ENCODE assay signal across 8 mouse cellular contexts in the genomic region with DNA sequence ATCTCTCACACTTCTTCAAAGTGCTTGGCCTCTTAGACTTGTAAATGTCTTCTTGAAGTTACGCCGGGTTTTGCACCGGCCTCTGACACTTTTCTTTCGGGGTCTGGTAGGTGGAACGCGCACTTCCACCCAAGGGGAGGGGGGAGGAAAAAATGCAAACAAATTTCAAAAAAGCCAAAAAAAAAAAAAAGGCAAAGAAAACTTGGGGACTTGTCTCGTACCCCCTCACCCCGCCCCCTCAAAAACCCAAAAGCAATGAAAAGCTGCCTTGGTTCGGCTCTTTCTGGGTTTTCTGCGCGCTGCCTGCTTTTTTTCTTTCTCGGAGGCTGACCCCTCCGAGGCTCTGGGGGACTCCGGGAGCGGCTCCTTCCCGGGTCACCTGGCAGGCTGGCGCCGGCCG. TPM values are rescaled to one million over a fixed set of nuclear protein-coding genes. Genes with fewer than 3 reads are reported as not detected.
DNase-seq lines count a peak whose midpoint lies in the region; ATAC-seq and TF ChIP-seq lines count a peak whose summit lies in the region.

Gene Bcl11b, minus strand, starts transcription at position 120 of the 400 bp plus-strand sequence.

- H3K9me3 ChIP-seq in kidney, embryonic 15.5 days (replicated peaks): no peaks in the 10 kb centered on the region
- no peaks in the 10 kb centered on the region for H3K9me3 ChIP-seq in hindbrain, embryonic 12.5 days (replicated peaks)
- H3K9me3 ChIP-seq in liver, embryonic 13.5 days (replicated peaks): no peaks in the 10 kb centered on the region

- H3K4me1 ChIP-seq in kidney, embryonic 15.5 days: peaks cover 43% of the 10 kb centered on the region
- no peaks in the 10 kb centered on the region for H3K4me1 ChIP-seq in bone marrow, adult 2 months (ENCODE audit: control insufficient read depth, insufficient read depth, low read length)
- peaks cover 48% of the 10 kb centered on the region for H3K4me1 ChIP-seq in hindbrain, embryonic 12.5 days
- H3K4me1 ChIP-seq in liver, embryonic 13.5 days (replicated peaks): peaks cover 15% of the 10 kb centered on the region; the same call in 1 of the 2 replicates

- H3K27ac ChIP-seq in kidney, embryonic 15.5 days: peak within 1 kb of the TSS; percentile 93
- peak within 1 kb of the TSS; percentile 33; the same call in 1 of the 2 replicates for H3K27ac ChIP-seq in bone marrow, adult 2 months (ENCODE audit: control insufficient read depth, insufficient read depth, low read depth, low read length, poor library complexity)
- peak within 1 kb of the TSS; percentile 98 for H3K27ac ChIP-seq in hindbrain, embryonic 12.5 days
- no peak within 1 kb of the TSS for H3K27ac ChIP-seq in liver, embryonic 13.5 days

- H3K36me3 ChIP-seq in kidney, embryonic 15.5 days: no peaks in the 10 kb centered on the region
- no peaks in the 10 kb centered on the region for H3K36me3 ChIP-seq in hindbrain, embryonic 12.5 days
- H3K36me3 ChIP-seq in liver, embryonic 13.5 days: no peaks in the 10 kb centered on the region

- H3K9ac ChIP-seq in kidney, embryonic 15.5 days: peak within 1 kb of the TSS; percentile 90
- peak within 1 kb of the TSS; percentile 95 for H3K9ac ChIP-seq in hindbrain, embryonic 12.5 days
- no peak within 1 kb of the TSS for H3K9ac ChIP-seq in liver, embryonic 13.5 days

- peak within 1 kb of the TSS; percentile 99 for H3K4me2 ChIP-seq in kidney, embryonic 15.5 days
- H3K4me2 ChIP-seq in hindbrain, embryonic 12.5 days (replicated peaks): peak within 1 kb of the TSS; percentile 67
- peak within 1 kb of the TSS; percentile 68 for H3K4me2 ChIP-seq in liver, embryonic 13.5 days

- DNase-seq in kidney, postnatal 4 days: no peak
- no peak for DNase-seq in liver, embryonic 13.5 days
- DNase-seq in adipocyte (ENCODE audit: low spot score): no peak
- no peak for DNase-seq in frontal cortex, postnatal 25 days (ENCODE audit: low spot score in 2 of 2)
- no peak for DNase-seq in adrenal gland, postnatal 25 days

- TF ChIP-seq POLR2A in bone marrow, adult 2 months (IDR thresholded peaks at IDR 0.05; ENCODE audit: borderline replicate concordance, control insufficient read depth, low read depth, low read length): no peak

- WGBS in kidney, embryonic 15.5 days: under 1% methylated on average over 19 of the region's 19 CpGs
- 2% methylated on average over 19 of the region's 19 CpGs for WGBS in bone marrow, adult 2 months
- WGBS in hindbrain, embryonic 12.5 days: 0% methylated on average over 19 of the region's 19 CpGs
- 1% methylated on average over 19 of the region's 19 CpGs for WGBS in liver, embryonic 13.5 days (ENCODE audit: insufficient replicate concordance)

- peak within 1 kb of the TSS; percentile 82 for H3K4me3 ChIP-seq in kidney, embryonic 15.5 days (replicated peaks)
- no peak within 1 kb of the TSS for H3K4me3 ChIP-seq in bone marrow, adult 2 months (replicated peaks; ENCODE audit: control insufficient read depth, low read depth, low read length)
- peak within 1 kb of the TSS; percentile 90 for H3K4me3 ChIP-seq in hindbrain, embryonic 12.5 days
- peak within 1 kb of the TSS; percentile 51 for H3K4me3 ChIP-seq in liver, embryonic 13.5 days (replicated peaks)

- TF ChIP-seq CTCF in bone marrow, adult 2 months (IDR thresholded peaks at IDR 0.05; ENCODE audit: control insufficient read depth, insufficient read depth, low read length): no peak

- peak; percentile 44 for ATAC-seq in kidney, embryonic 15.5 days (replicated peaks; ENCODE audit: low FRiP score)
- ATAC-seq in hindbrain, embryonic 12.5 days (ENCODE audit: low FRiP score): no peak; the same call in 1 of the 2 replicates
- no peak for ATAC-seq in liver, embryonic 13.5 days (ENCODE audit: low read depth)

- peaks cover 71% of the 10 kb centered on the region for H3K27me3 ChIP-seq in kidney, embryonic 15.5 days
- H3K27me3 ChIP-seq in hindbrain, embryonic 12.5 days: peaks cover 9% of the 10 kb centered on the region
- peaks cover 95% of the 10 kb centered on the region for H3K27me3 ChIP-seq in liver, embryonic 13.5 days

RNA-seq across cellular contexts. Expression of gene Bcl11b, which starts in this region (rescaled TPM):
- 3.1 and 3.8 TPM in 2 replicates for polyA plus RNA-seq in kidney, embryonic 15.5 days (2015; fragmentation: Nextera tagmentation; extraction: Ambion mirVana)
- 0.50 and 0.60 TPM in 2 replicates for polyA plus RNA-seq in bone marrow, adult 2 months (2011; ENCODE audit: insufficient read depth, insufficient read length, low replicate concordance, missing spikeins)
- 25.9 and 37.1 TPM in 2 replicates for polyA plus RNA-seq in hindbrain, embryonic 12.5 days (2016; fragmentation: Nextera tagmentation; extraction: Ambion mirVana)
- polyA plus RNA-seq in liver, embryonic 13.5 days (2015; fragmentation: Nextera tagmentation; extraction: Ambion mirVana): 0.07 and 0.08 TPM in 2 replicates
- total RNA-seq in adrenal gland, postnatal 25 days (2021): 0.18 and 0.38 TPM in 2 replicates
